Mouse (Mus musculus) forebrain, embryonic 15.5 days (tissue): ENCODE data around the gene Ehd2. TPM values are rescaled to one million over a fixed set of nuclear protein-coding genes. Genes with fewer than 3 reads are reported as not detected.
A peak's percentile ranks its signal among the peaks of the same experiment; 100 is the strongest.

Experiments used
- ATAC-seq: fragments of 200-750 bp; cut with Nextera tagmentation; replicated peaks from 2 replicates; pipeline ENCODE4 v1.8.0; 2017; ENCODE audit warnings: mild to moderate bottlenecking, moderate TSS enrichment, moderate library complexity
- H3K27ac ChIP-seq: fragments of 300-500 bp; sonication (generic); replicated peaks from 2 replicates; pipeline ENCODE4 v1.5.1; 2015; ENCODE audit warnings: mild to moderate bottlenecking, inconsistent platforms
- H3K27me3 ChIP-seq: fragments of 300-500 bp; sonication (generic); 2 replicates; pipeline ENCODE4 v1.6.1; 2015; ENCODE audit warnings: inconsistent platforms
- H3K36me3 ChIP-seq: fragments of 300-500 bp; sonication (generic); 2 replicates; pipeline ENCODE4 v1.6.1; 2015; ENCODE audit warnings: mild to moderate bottlenecking, inconsistent platforms
- H3K4me1 ChIP-seq: fragments of 300-500 bp; sonication (generic); 2 replicates; pipeline ENCODE4 v1.6.1; 2015; ENCODE audit warnings: inconsistent platforms
- H3K4me2 ChIP-seq: fragments of 300-500 bp; sonication (generic); replicated peaks from 2 replicates; pipeline ENCODE4 v1.6.1; 2015; ENCODE audit warnings: mild to moderate bottlenecking, inconsistent platforms
- H3K4me3 ChIP-seq: fragments of 300-500 bp; sonication (generic); 2 replicates; pipeline ENCODE4 v1.5.1; 2015; ENCODE audit warnings: mild to moderate bottlenecking, inconsistent platforms
- H3K9ac ChIP-seq: fragments of 300-500 bp; sonication (generic); replicated peaks from 2 replicates; pipeline ENCODE4 v1.6.1; 2015; ENCODE audit warnings: mild to moderate bottlenecking, inconsistent platforms
- H3K9me3 ChIP-seq: fragments of 300-500 bp; sonication (generic); 2 replicates; pipeline ENCODE4 v1.6.1; 2016; ENCODE audit warnings: inconsistent platforms
- WGBS: fragments of 180-500 bp; shearing (Covaris S2); methylation state at CpG from one replicate; pipeline ENCODE4 v1.1.7; 2015; ENCODE audit warnings: mixed read lengths; 5-methylcytosine and 5-hydroxymethylcytosine counted together
- polyA plus RNA-seq: library from polyadenylated mRNA; unstranded; fragments of >200 nt; fragmentation: Nextera tagmentation; extraction: Ambion mirVana; gene quantifications from 2 replicates; pipeline ENCODE4 v1.2.1, GENCODE M21; 2015

Gene Ehd2
- 3.7 and 5.0 TPM in 2 replicates for polyA plus RNA-seq

GRCm38 (mm10) chr7:15967312-15967711 is at the start of gene Ehd2:
TSS of gene Ehd2 (minus strand) at chr7:15967567.
- no peaks in the 10 kb centered on the region for H3K9me3 ChIP-seq
- H3K4me1 ChIP-seq = peaks cover 10% of the 10 kb centered on the region
- H3K9ac ChIP-seq = no peak within 1 kb of the TSS
- H3K4me3 ChIP-seq = peak within 1 kb of the TSS; percentile 31
- peaks cover 19% of the 10 kb centered on the region for H3K36me3 ChIP-seq
- no peak within 1 kb of the TSS for H3K27ac ChIP-seq
- peak; percentile 75 for ATAC-seq
- H3K4me2 ChIP-seq = peak within 1 kb of the TSS; percentile 43
- 0% methylated on average over 22 of the region's 22 CpGs for WGBS
- no peaks in the 10 kb centered on the region for H3K27me3 ChIP-seq

DNA sequence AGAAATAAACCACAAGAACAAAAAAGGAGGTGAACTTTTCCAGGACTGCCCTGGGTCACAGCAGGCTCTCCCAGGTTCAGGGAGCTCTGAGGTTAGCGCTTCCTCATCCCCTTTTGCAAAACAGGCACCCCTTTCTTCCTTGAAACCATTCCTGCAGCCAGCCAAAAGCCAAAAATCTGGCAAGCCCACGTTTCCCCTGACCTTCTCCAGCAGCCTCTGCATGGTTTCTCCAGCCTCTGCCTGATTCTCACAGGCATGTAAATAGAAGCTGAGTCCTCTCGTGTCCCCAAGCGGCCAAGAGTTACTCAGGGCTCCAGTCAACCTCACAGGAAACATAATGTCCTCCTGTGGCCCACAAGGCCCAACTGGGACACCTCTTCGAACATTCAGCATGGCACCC is 48.0 kb upstream of the Ehd2 start:
- no peaks in the 10 kb centered on the region for H3K36me3 ChIP-seq
- 88% methylated on average over 5 of the region's 5 CpGs for WGBS
- H3K4me1 ChIP-seq = no peaks in the 10 kb centered on the region
- H3K9me3 ChIP-seq = no peaks in the 10 kb centered on the region
- H3K27ac ChIP-seq = no peak overlapping the region
- no peak for ATAC-seq
- no peak overlapping the region for H3K9ac ChIP-seq
- H3K27me3 ChIP-seq = no peaks in the 10 kb centered on the region
- H3K4me3 ChIP-seq = no peak overlapping the region
- H3K4me2 ChIP-seq = no peak overlapping the region

GRCm38 (mm10) chr7:16014521-16015175 is 47.3 kb upstream of the Ehd2 start:
- Histone ChIP-seq H3K27me3 (no peaks in the 10 kb centered on the region), H3K4me3 (no peak overlapping the region), H3K9me3 (no peaks in the 10 kb centered on the region), H3K36me3 (no peaks in the 10 kb centered on the region), H3K4me2 (no peak overlapping the region), H3K4me1 (no peaks in the 10 kb centered on the region), H3K9ac (no peak overlapping the region), H3K27ac (no peak overlapping the region)
- 93% methylated on average over 8 of the region's 8 CpGs for WGBS
- ATAC-seq = no peak

DNA sequence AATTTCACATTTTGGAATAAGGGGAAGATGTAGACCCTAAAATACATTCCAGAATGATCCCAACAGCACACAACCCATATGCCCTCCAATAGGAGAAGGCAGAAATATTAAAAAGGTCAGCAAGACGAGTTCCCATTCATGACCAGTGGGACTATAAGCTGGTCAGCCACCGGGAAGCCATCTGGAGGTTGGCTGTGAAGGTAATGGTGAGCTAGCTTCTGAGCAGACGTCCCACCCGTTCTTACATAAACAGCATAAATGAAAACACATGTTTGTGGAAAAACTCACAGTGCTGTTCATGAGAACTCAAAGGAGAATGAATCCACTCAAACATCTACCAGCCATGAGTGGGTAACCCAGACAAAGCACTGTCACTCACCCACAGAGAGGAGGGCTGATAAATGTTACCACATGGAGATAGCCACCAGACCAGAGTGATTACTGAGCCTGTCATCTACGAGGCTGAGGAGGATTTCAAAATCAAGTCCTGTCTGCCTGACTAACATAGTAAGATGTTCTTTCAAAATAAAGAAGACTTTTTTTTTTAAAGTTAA is 46.4 kb upstream of the Ehd2 start:
- H3K36me3 ChIP-seq = no peaks in the 10 kb centered on the region
- H3K27me3 ChIP-seq = no peaks in the 10 kb centered on the region
- H3K9me3 ChIP-seq = no peaks in the 10 kb centered on the region
- no peak overlapping the region for H3K27ac ChIP-seq
- no peaks in the 10 kb centered on the region for H3K4me1 ChIP-seq
- no peak overlapping the region for H3K4me3 ChIP-seq
- no peak for ATAC-seq
- no peak overlapping the region for H3K4me2 ChIP-seq
- 91% methylated on average over 5 of the region's 5 CpGs for WGBS
- no peak overlapping the region for H3K9ac ChIP-seq

- no peaks in the 10 kb centered on the region for H3K27me3 ChIP-seq
- H3K9ac ChIP-seq = no peak overlapping the region
- no peaks in the 10 kb centered on the region for H3K4me1 ChIP-seq
- 83% methylated on average over 11 of the region's 11 CpGs for WGBS
- H3K9me3 ChIP-seq = no peaks in the 10 kb centered on the region
- no peak for ATAC-seq
- no peak overlapping the region for H3K27ac ChIP-seq
- no peak overlapping the region for H3K4me3 ChIP-seq
- no peaks in the 10 kb centered on the region for H3K36me3 ChIP-seq
- H3K4me2 ChIP-seq = no peak overlapping the region
Measured at GRCm38 (mm10) chr7:16012576-16013263, 45.4 kb upstream of the Ehd2 start.

DNA sequence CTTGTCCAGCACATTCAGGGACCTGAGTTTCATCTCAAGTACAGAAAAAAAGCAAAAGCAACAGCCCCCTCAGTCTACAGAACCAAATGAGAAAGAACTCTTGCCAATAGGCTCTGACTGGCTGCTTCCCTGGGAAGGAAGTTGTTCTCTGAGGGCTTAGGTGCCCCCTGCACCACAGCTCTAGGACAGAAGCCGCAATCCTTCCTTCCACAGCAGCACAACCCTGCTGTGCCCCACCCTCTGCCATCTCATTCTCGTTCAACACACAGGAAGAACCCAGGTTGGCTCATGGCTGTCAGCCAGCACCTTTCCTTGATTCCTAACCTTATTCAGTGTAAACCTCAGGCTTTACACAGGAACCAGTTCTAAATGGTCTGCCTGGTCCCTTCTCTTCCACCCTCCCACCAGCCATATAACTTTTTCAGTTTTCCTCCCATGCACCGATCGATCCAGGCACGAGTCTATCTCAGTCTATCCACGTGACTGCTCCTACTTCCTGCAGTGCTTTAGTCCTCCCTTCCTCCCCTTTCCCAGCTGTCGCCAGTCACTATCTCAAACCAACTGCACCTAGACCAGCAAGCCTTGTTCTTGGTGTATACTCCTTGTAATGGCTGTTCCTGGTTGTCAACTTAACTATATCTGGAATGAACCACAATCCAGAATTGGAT is 44.2 kb upstream of the Ehd2 start:
- no peak overlapping the region for H3K9ac ChIP-seq
- no peaks in the 10 kb centered on the region for H3K4me1 ChIP-seq
- H3K36me3 ChIP-seq = no peaks in the 10 kb centered on the region
- H3K4me2 ChIP-seq = no peak overlapping the region
- no peak overlapping the region for H3K4me3 ChIP-seq
- H3K27me3 ChIP-seq = no peaks in the 10 kb centered on the region
- 90% methylated on average over 7 of the region's 7 CpGs for WGBS
- H3K27ac ChIP-seq = no peak overlapping the region
- no peak for ATAC-seq
- no peaks in the 10 kb centered on the region for H3K9me3 ChIP-seq

DNA sequence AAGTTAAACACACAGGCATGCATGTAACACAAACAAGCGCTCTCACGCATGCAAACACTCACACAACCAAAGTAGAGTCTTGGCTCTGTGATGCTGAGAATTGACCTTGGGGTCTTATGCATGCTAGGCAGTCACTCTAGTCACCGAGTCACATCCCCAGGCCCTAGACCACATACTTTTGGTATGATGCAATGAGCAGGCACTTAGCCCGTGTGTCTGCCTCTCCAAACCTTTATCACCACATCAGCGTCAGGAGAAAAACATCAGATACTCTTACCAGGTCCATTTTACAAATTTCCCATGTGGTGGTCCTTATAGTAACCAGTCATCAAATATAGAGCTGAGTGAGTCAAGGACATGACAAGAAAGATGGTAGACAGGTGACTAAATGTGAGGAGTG is 43.3 kb upstream of the Ehd2 start:
- H3K27me3 ChIP-seq = no peaks in the 10 kb centered on the region
- no peaks in the 10 kb centered on the region for H3K9me3 ChIP-seq
- no peak for ATAC-seq
- WGBS = 82% methylated on average over 5 of the region's 5 CpGs
- H3K4me2 ChIP-seq = no peak overlapping the region
- H3K4me3 ChIP-seq = no peak overlapping the region
- H3K4me1 ChIP-seq = no peaks in the 10 kb centered on the region
- no peak overlapping the region for H3K27ac ChIP-seq
- no peak overlapping the region for H3K9ac ChIP-seq
- no peaks in the 10 kb centered on the region for H3K36me3 ChIP-seq

GRCm38 (mm10) chr7:16009636-16010035 is 42.3 kb upstream of the Ehd2 start:
- 89% methylated on average over 7 of the region's 7 CpGs for WGBS

GRCm38 (mm10) chr7:16005020-16005419 is 37.7 kb upstream of the Ehd2 start:
- Histone ChIP-seq H3K4me3 (no peak overlapping the region), H3K9me3 (no peaks in the 10 kb centered on the region), H3K4me1 (peaks cover 20% of the 10 kb centered on the region), H3K4me2 (no peak overlapping the region), H3K27ac (no peak overlapping the region), H3K9ac (no peak overlapping the region), H3K36me3 (no peaks in the 10 kb centered on the region), H3K27me3 (no peaks in the 10 kb centered on the region)
- no peak for ATAC-seq
- WGBS = 72% methylated on average over 3 of the region's 3 CpGs

More at GRCm38 (mm10) chr7:16009636-16010035, 42.3 kb upstream of the Ehd2 start:
- Histone ChIP-seq H3K27me3 (no peaks in the 10 kb centered on the region), H3K4me1 (peaks cover 5% of the 10 kb centered on the region; the same call in 1 of the 2 replicates), H3K4me2 (no peak overlapping the region), H3K4me3 (no peak overlapping the region), H3K9me3 (no peaks in the 10 kb centered on the region), H3K36me3 (no peaks in the 10 kb centered on the region), H3K27ac (no peak overlapping the region), H3K9ac (no peak overlapping the region)
- no peak for ATAC-seq

DNA sequence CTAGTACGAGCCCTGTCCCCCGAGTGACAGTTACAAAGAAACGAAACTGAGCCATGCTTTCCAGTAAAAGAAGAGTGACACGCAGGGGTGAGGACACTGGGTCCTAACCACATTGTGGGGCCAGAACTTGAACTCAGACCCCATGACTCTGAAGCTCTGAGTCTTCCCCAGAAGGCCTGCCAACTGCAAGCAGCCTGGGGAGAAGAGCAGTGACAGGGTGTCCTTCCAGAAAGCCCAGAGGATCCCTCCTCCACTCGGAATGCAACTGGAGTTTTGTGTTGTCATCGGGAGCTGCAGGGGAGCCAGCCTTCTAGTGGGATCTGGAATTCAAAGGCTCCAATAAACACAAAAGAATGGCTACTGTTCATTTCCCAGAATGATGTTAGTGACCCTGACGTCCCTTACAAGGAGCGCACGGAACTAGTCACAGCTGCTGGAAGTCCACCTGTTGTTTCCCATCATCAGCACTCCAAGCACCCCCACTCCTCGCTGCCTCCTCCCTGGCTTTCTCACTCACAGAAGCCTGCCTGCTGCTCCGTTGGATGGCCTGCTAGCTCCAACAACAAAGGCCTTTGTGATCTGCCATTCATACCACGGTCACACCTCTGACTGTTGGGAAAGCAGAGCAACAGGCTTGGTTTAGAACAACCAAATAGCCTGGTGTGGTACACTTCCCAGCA is 37.0 kb upstream of the Ehd2 start:
- no peak overlapping the region for H3K9ac ChIP-seq
- no peak overlapping the region for H3K27ac ChIP-seq
- H3K4me2 ChIP-seq = no peak overlapping the region
- H3K9me3 ChIP-seq = no peaks in the 10 kb centered on the region
- 46% methylated on average over 12 of the region's 12 CpGs for WGBS
- peaks cover 20% of the 10 kb centered on the region for H3K4me1 ChIP-seq
- no peak for ATAC-seq
- no peaks in the 10 kb centered on the region for H3K27me3 ChIP-seq
- no peaks in the 10 kb centered on the region for H3K36me3 ChIP-seq
- no peak overlapping the region for H3K4me3 ChIP-seq

DNA sequence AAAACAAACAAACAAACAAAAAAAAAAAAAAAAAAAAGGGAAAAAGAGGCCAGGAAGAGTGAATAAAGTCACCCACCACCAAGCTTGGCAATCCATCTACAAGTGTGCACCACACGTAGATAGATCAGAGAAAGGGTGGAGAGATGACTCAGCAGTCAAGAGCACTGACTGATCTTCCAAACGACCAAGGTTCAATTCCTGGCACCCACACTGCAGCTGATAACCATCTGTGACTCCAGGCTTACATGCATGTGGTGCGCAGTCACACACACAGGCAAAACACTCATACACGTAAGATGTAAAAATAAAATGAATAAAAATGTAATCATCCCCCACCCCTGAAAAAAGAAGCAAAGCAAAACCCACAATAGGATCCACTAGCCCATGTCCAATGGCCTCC is 35.7 kb upstream of the Ehd2 start:
- Histone ChIP-seq H3K9me3 (no peaks in the 10 kb centered on the region), H3K4me1 (peaks cover 20% of the 10 kb centered on the region), H3K4me2 (no peak overlapping the region), H3K36me3 (no peaks in the 10 kb centered on the region), H3K9ac (no peak overlapping the region), H3K4me3 (no peak overlapping the region), H3K27ac (no peak overlapping the region; the same call in 1 of the 2 replicates), H3K27me3 (no peaks in the 10 kb centered on the region)
- WGBS = 74% methylated on average over 4 of the region's 4 CpGs
- ATAC-seq = no peak
